Mouse (Mus musculus) cerebellum, adult 2 months (tissue): Measurements from ENCODE around the gene Slc35g2. TPM values are rescaled to one million over a fixed set of nuclear protein-coding genes. Genes with fewer than 3 reads are reported as not detected.

Experiments
- DNase-seq, 2 experiments: peaks; one replicate each; pipeline ENCODE4 v3.0.0; 2021
- H3K27ac ChIP-seq: fragments of 200-500 bp; 2 replicates; pipeline ENCODE4 v1.5.1; 2012; ENCODE audit warnings: low read length, control low read depth, inconsistent platforms; ENCODE audit not compliant: insufficient read depth
- H3K27me3 ChIP-seq: fragments of 200-500 bp; 2 replicates; pipeline ENCODE4 v1.6.1; 2012; ENCODE audit warnings: inconsistent platforms, mild to moderate bottlenecking, low read length, moderate library complexity; ENCODE audit not compliant: control insufficient read depth, insufficient read depth
- H3K4me1 ChIP-seq: fragments of 200-500 bp; 2 replicates; pipeline ENCODE4 v1.6.1; 2011; ENCODE audit warnings: low read length; ENCODE audit not compliant: control insufficient read depth, insufficient read depth
- H3K4me3 ChIP-seq: fragments of 200-500 bp; replicated peaks from 2 replicates; pipeline ENCODE3; 2011; ENCODE audit warnings: mild to moderate bottlenecking, low read depth, low read length, control low read depth; ENCODE audit not compliant: insufficient read depth
- CTCF ChIP-seq: fragments of 200-500 bp; IDR thresholded peaks from 2 replicates; pipeline ENCODE4 v1.5.1; 2011; ENCODE audit warnings: low read depth, mild to moderate bottlenecking, control low read depth, low read length, moderate library complexity, borderline replicate concordance; ENCODE audit not compliant: insufficient read depth
- POLR2A ChIP-seq: fragments of 200-500 bp; IDR thresholded peaks from 2 replicates; pipeline ENCODE4 v1.6.1; 2011; ENCODE audit warnings: low read length, control low read depth, borderline replicate concordance; ENCODE audit not compliant: insufficient read depth
- WGBS: fragments of 180-500 bp; shearing (Covaris S2); methylation state at CpG from one replicate; pipeline ENCODE4 v1.1.7; 2018; 5-methylcytosine and 5-hydroxymethylcytosine counted together
- polyA plus RNA-seq: library from polyadenylated mRNA; depleted of rRNA; stranded (reverse); fragments of >200 nt; gene quantifications from 2 replicates; pipeline ENCODE4 v1.2.3, GENCODE M21; 2012

The Slc35g2 gene
- polyA plus RNA-seq, 1 experiment = 39.1 TPM

- TF ChIP-seq CTCF (no peak), POLR2A (no peak)
- WGBS = 6% methylated on average over 5 of the region's 5 CpGs
- DNase-seq = peak in 1 of 2 experiments; percentile 27
- Histone ChIP-seq H3K4me3 (no peak overlapping the region), H3K4me1 (no peaks in the 10 kb centered on the region; the same call in 1 of the 2 replicates), H3K27me3 (no peaks in the 10 kb centered on the region), H3K27ac (no peak overlapping the region)
Measured at GRCm38 (mm10) chr9:100573942-100574341, 3.1 kb upstream of the Slc35g2 start.

DNA sequence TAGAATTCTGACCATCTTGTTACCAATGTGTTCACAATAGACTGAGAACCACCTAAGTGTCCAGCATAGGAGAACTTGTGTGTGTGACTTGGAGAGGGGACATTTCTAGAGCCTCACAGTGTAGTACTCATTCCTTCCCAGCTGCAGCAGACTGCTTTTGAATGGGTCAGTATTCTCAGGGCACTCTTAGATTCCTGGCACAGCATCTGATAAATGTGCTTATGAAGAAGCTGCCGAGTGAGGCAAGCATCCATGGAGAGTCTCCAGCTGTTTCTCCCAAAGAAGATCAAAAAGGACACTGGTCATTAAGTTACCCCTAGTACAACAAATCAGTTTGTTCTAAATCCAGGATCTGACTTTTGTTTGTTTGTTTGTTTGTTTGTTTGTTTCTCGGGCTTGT lies 2.4 kb upstream of the Slc35g2 start:
- Histone ChIP-seq H3K4me3 (no peak overlapping the region), H3K27ac (no peak overlapping the region), H3K27me3 (no peaks in the 10 kb centered on the region), H3K4me1 (no peaks in the 10 kb centered on the region; the same call in 1 of the 2 replicates)
- TF ChIP-seq POLR2A = no peak
- WGBS = 72% methylated on average over 2 of the region's 2 CpGs
- no peak for DNase-seq

- TF ChIP-seq POLR2A (no peak), CTCF (no peak)
- H3K27me3 ChIP-seq = no peaks in the 10 kb centered on the region
- no peak for DNase-seq
- H3K4me3 ChIP-seq = no peak overlapping the region
- WGBS = 74% methylated on average over 1 of the region's 1 CpGs
- no peak overlapping the region for H3K27ac ChIP-seq
- H3K4me1 ChIP-seq = peaks cover 2% of the 10 kb centered on the region; the same call in 1 of the 2 replicates
Measured at GRCm38 (mm10) chr9:100571511-100571910, 621 bp upstream of the Slc35g2 start.

GRCm38 (mm10) chr9:100569798-100570625 lies 878 bp downstream of the Slc35g2 start:
- DNase-seq = peak; percentile 89 to 91
- H3K27me3 ChIP-seq = no peaks in the 10 kb centered on the region
- WGBS = under 1% methylated on average over 32 of the region's 32 CpGs
- H3K4me1 ChIP-seq = peaks cover 7% of the 10 kb centered on the region; the same call in 1 of the 2 replicates
- peak overlapping the region; percentile 94 for H3K4me3 ChIP-seq
- H3K27ac ChIP-seq = peak overlapping the region; percentile 90
- TF ChIP-seq CTCF (no peak), POLR2A (peak; percentile 26; the same call in 1 of the 2 replicates)

GRCm38 (mm10) chr9:100560251-100560890 lies 10.5 kb downstream of the Slc35g2 start:
- TF ChIP-seq POLR2A = no peak
- TF ChIP-seq CTCF = no peak
- Histone ChIP-seq H3K4me3 (no peak overlapping the region), H3K27me3 (no peaks in the 10 kb centered on the region), H3K27ac (peak overlapping the region; percentile 99), H3K4me1 (peaks cover 26% of the 10 kb centered on the region)
- peak; percentile 64 to 86 for DNase-seq
- WGBS = 21% methylated on average over 10 of the region's 10 CpGs

DNA sequence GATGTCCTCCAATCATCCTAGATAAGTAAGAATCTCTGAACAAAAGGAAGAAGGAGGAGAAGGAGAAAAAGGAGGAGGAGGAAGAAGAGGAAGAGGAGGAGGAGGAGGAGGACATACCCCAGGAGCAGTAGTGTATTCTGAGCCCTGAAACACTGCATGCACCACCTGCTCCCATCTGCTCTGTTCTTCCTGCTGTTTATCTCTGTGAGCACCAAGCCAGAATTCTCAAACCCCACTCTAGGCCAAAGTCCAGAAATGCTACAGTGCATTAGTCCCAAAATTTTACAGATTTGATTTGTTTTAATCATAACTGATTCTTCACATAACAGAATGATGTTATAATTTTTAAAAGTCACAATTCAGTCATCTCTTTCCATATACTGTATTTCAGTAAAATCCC lies 11.9 kb downstream of the Slc35g2 start:
- Histone ChIP-seq H3K27me3 (no peaks in the 10 kb centered on the region), H3K4me3 (no peak overlapping the region), H3K27ac (no peak overlapping the region; the same call in 1 of the 2 replicates), H3K4me1 (peaks cover 30% of the 10 kb centered on the region)
- TF ChIP-seq CTCF (no peak), POLR2A (no peak)
- DNase-seq = peak; percentile 53 to 82

GRCm38 (mm10) chr9:100558023-100558573 lies 12.8 kb downstream of the Slc35g2 start:
- Histone ChIP-seq H3K4me1 (peaks cover 30% of the 10 kb centered on the region), H3K27me3 (no peaks in the 10 kb centered on the region), H3K4me3 (no peak overlapping the region), H3K27ac (peak overlapping the region; percentile 76; the same call in 1 of the 2 replicates)
- TF ChIP-seq POLR2A (no peak), CTCF (no peak)
- WGBS = 33% methylated on average over 4 of the region's 4 CpGs
- DNase-seq = no peak
